ENCODE assay signal across 22 mouse cellular contexts in the genomic region with DNA sequence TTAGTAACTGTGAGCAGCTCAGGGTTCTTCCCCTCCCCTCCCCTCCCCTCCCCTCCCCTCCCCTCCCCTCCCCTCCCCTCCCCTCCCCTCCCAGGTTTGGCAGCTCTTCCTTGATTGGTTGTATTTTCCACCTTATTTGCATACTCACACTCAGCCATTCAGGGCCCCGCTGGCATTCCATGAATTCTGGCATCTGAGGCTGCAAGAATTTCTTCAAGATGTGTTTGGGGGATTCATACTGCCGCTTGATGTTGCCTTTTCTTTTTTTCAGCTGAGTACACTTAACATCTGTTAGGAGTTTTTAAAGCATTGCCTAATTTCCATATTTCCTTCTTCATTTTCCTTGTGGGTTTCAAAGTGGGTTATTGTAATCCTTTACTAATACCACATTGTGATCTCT. TPM values are rescaled to one million over a fixed set of nuclear protein-coding genes. Genes with fewer than 3 reads are reported as not detected.
DNase-seq lines count a peak whose midpoint lies in the region; ATAC-seq and TF ChIP-seq lines count a peak whose summit lies in the region.
"Had no signal": no experiment of that assay in that cellular context is flagged by ENCODE, and none has a peak within 500 bp of the region (broad histone marks: within the 10 kb centered on the region; RNA-seq: fewer than 3 reads in every experiment).

No protein-coding gene starts in this region.

- intact Hi-C loops in heart, postnatal 14 days (cut with DNase I), result no loop called here

- H3K4me2 ChIP-seq in stomach, embryonic 15.5 days, result no peak overlapping the region
- H3K4me2 ChIP-seq in stomach, postnatal 0 days (replicated peaks; ENCODE audit: low read depth), result no peak overlapping the region
- no peak overlapping the region for H3K4me2 ChIP-seq in embryonic facial prominence, embryonic 11.5 days (ENCODE audit: low read depth, low read length)
- H3K4me2 ChIP-seq in hindbrain, embryonic 11.5 days (replicated peaks; ENCODE audit: low read depth, low read length), result no peak overlapping the region
- H3K4me2 ChIP-seq: hindbrain, embryonic 14.5 days; intestine, embryonic 15.5 days had no signal

- no peak for TF ChIP-seq CTCF in stomach, postnatal 0 days (IDR thresholded peaks at IDR 0.05; ENCODE audit: low read depth)

- H3K4me1 ChIP-seq in stomach, embryonic 15.5 days, result peaks cover 6% of the 10 kb centered on the region; the same call in 1 of the 2 replicates
- no peaks in the 10 kb centered on the region for H3K4me1 ChIP-seq in stomach, postnatal 0 days (replicated peaks; ENCODE audit: control insufficient read depth, insufficient read depth)
- no peaks in the 10 kb centered on the region; the same call in 1 of the 2 replicates for H3K4me1 ChIP-seq in embryonic facial prominence, embryonic 11.5 days (ENCODE audit: control insufficient read depth, insufficient read depth, low read length)
- 0 out of 2 replicates have a peak, but pooled peaks cover 2% of the 10 kb centered on the region for H3K4me1 ChIP-seq in hindbrain, embryonic 11.5 days (replicated peaks; ENCODE audit: control insufficient read depth, insufficient read depth, low read length)
- H3K4me1 ChIP-seq: heart, embryonic 10.5 days had no signal

- no peaks in the 10 kb centered on the region for H3K27me3 ChIP-seq in stomach, embryonic 15.5 days (replicated peaks)
- no peaks in the 10 kb centered on the region for H3K27me3 ChIP-seq in stomach, postnatal 0 days (ENCODE audit: control insufficient read depth, insufficient read depth, low read length)
- H3K27me3 ChIP-seq in embryonic facial prominence, embryonic 11.5 days (ENCODE audit: control insufficient read depth, insufficient read depth, low read length), result no peaks in the 10 kb centered on the region
- no peaks in the 10 kb centered on the region for H3K27me3 ChIP-seq in hindbrain, embryonic 11.5 days (ENCODE audit: control insufficient read depth, insufficient read depth, low read length)
- H3K27me3 ChIP-seq: intestine, embryonic 15.5 days had no signal

- H3K9ac ChIP-seq in stomach, embryonic 15.5 days, result no peak overlapping the region
- no peak overlapping the region for H3K9ac ChIP-seq in stomach, postnatal 0 days (ENCODE audit: low read length)
- no peak overlapping the region for H3K9ac ChIP-seq in embryonic facial prominence, embryonic 11.5 days (replicated peaks; ENCODE audit: low read length)
- H3K9ac ChIP-seq in hindbrain, embryonic 11.5 days (ENCODE audit: low read depth, low read length), result no peak overlapping the region
- H3K9ac ChIP-seq: hindbrain, embryonic 14.5 days; intestine, embryonic 15.5 days had no signal

- no peak for DNase-seq in frontal cortex, postnatal 14 days (ENCODE audit: low spot score in 2 of 2)
- DNase-seq in stomach, postnatal 0 days (ENCODE audit: low spot score), result no peak
- DNase-seq in embryonic facial prominence, embryonic 11.5 days (ENCODE audit: low spot score), result peak; percentile 59
- DNase-seq in heart, postnatal 14 days, result no peak
- no peak for DNase-seq in hindbrain, embryonic 11.5 days (ENCODE audit: low spot score)
- DNase-seq: adrenal gland, adult 8-10 months; adrenal gland, postnatal 36 days; cerebellum, adult 11-12 months; cerebellum, adult 9-10 months; cerebellum, postnatal 25 days; gastrocnemius, postnatal 10 days; heart, adult 18-20 months; heart, postnatal 10 days; kidney, adult 18-20 months had no signal

- ATAC-seq in frontal cortex, adult (ENCODE audit: low TSS enrichment), result peak; percentile 48
- ATAC-seq in stomach, embryonic 15.5 days (ENCODE audit: insufficient read depth, low FRiP score, low read depth), result no peak
- ATAC-seq in stomach, postnatal 0 days (ENCODE audit: low FRiP score, low TSS enrichment), result no peak
- no peak for ATAC-seq in embryonic facial prominence, embryonic 11.5 days (replicated peaks; ENCODE audit: insufficient number of reproducible peaks, low FRiP score, low TSS enrichment, low read depth)
- ATAC-seq in hindbrain, embryonic 11.5 days (ENCODE audit: low FRiP score), result no peak
- ATAC-seq: intestine, embryonic 15.5 days had no signal

- 0 out of 2 replicates have a peak overlapping the region, but pooled peaks have one; percentile 51 for H3K27ac ChIP-seq in stomach, embryonic 15.5 days
- no peak overlapping the region for H3K27ac ChIP-seq in stomach, postnatal 0 days (replicated peaks)
- H3K27ac ChIP-seq in embryonic facial prominence, embryonic 11.5 days (replicated peaks; ENCODE audit: low read depth, low read length), result no peak overlapping the region
- no peak overlapping the region for H3K27ac ChIP-seq in hindbrain, embryonic 11.5 days (ENCODE audit: low read depth, low read length)
- H3K27ac ChIP-seq: heart, embryonic 10.5 days; hindbrain, embryonic 14.5 days; intestine, embryonic 15.5 days had no signal

- H3K4me3 ChIP-seq in stomach, embryonic 15.5 days (replicated peaks), result no peak overlapping the region
- no peak overlapping the region for H3K4me3 ChIP-seq in stomach, postnatal 0 days (ENCODE audit: low read depth, low read length)
- no peak overlapping the region for H3K4me3 ChIP-seq in embryonic facial prominence, embryonic 11.5 days (ENCODE audit: low read depth, low read length)
- no peak overlapping the region for H3K4me3 ChIP-seq in hindbrain, embryonic 11.5 days (ENCODE audit: low read depth, low read length)
- H3K4me3 ChIP-seq: heart, embryonic 10.5 days; intestine, embryonic 15.5 days had no signal

- TF ChIP-seq EP300 in stomach, postnatal 0 days (optimal IDR thresholded peaks at IDR 0.05), result no peak

- no peaks in the 10 kb centered on the region for H3K36me3 ChIP-seq in stomach, embryonic 15.5 days
- no peaks in the 10 kb centered on the region for H3K36me3 ChIP-seq in stomach, postnatal 0 days (ENCODE audit: control insufficient read depth, insufficient read depth, low read length)
- no peaks in the 10 kb centered on the region for H3K36me3 ChIP-seq in embryonic facial prominence, embryonic 11.5 days (replicated peaks; ENCODE audit: control insufficient read depth, insufficient read depth, low read depth, low read length)
- H3K36me3 ChIP-seq in hindbrain, embryonic 11.5 days (ENCODE audit: control insufficient read depth, insufficient read depth, low read length), result no peaks in the 10 kb centered on the region
- H3K36me3 ChIP-seq: G1E; heart, embryonic 10.5 days; intestine, embryonic 15.5 days had no signal

- 53% methylated on average over 2 of the region's 2 CpGs for WGBS in stomach, embryonic 15.5 days
- WGBS in stomach, postnatal 0 days, result 38% methylated on average over 2 of the region's 2 CpGs
- 58% methylated on average over 2 of the region's 2 CpGs for WGBS in embryonic facial prominence, embryonic 11.5 days
- WGBS in hindbrain, embryonic 11.5 days, result 82% methylated on average over 2 of the region's 2 CpGs

- H3K9me3 ChIP-seq in stomach, embryonic 15.5 days, result no peaks in the 10 kb centered on the region
- no peaks in the 10 kb centered on the region for H3K9me3 ChIP-seq in stomach, postnatal 0 days (ENCODE audit: control insufficient read depth, low read length)
- H3K9me3 ChIP-seq in embryonic facial prominence, embryonic 11.5 days (replicated peaks; ENCODE audit: control insufficient read depth, low read length), result no peaks in the 10 kb centered on the region
- H3K9me3 ChIP-seq in hindbrain, embryonic 11.5 days (ENCODE audit: control insufficient read depth, low read length), result no peaks in the 10 kb centered on the region
- H3K9me3 ChIP-seq: G1E; heart, embryonic 10.5 days; intestine, embryonic 15.5 days had no signal

RNA-seq across cellular contexts. Expression of a gene that starts 22.0 kb away (rescaled TPM):
- 4.1 and 4.3 TPM in 2 replicates for polyA plus RNA-seq in stomach, embryonic 15.5 days (2015; fragmentation: Nextera tagmentation; extraction: Ambion mirVana)
- polyA plus RNA-seq in stomach, postnatal 0 days (2015; fragmentation: Nextera tagmentation; extraction: Ambion mirVana), result 29.2 and 30.0 TPM in 2 replicates
- polyA plus RNA-seq in embryonic facial prominence, embryonic 11.5 days (2014; fragmentation: Nextera tagmentation; extraction: Ambion mirVana), result 0.36 and 0.86 TPM in 2 replicates
- total RNA-seq in heart, postnatal 14 days (2021), result under 1 TPM; 0.07 to 0.24 TPM
- 0.96 and 1.6 TPM in 2 replicates for polyA plus RNA-seq in hindbrain, embryonic 11.5 days (2014; fragmentation: Nextera tagmentation; extraction: Ambion mirVana)
- total RNA-seq: adrenal gland, postnatal 36 days; G1E; heart, adult 18-20 months; hematopoietic stem cell, adult 5-6 weeks had no signal
- polyA plus RNA-seq: G1E had no signal

RNA-seq across cellular contexts. Expression of a gene that starts 47.0 kb away (rescaled TPM):
- 0.10 and 0.18 TPM in 2 replicates for polyA plus RNA-seq in stomach, embryonic 15.5 days (2015; fragmentation: Nextera tagmentation; extraction: Ambion mirVana)
- 6.9 and 8.2 TPM in 2 replicates for polyA plus RNA-seq in stomach, postnatal 0 days (2015; fragmentation: Nextera tagmentation; extraction: Ambion mirVana)
- 0.24 and 0.26 TPM in 2 replicates for polyA plus RNA-seq in embryonic facial prominence, embryonic 11.5 days (2014; fragmentation: Nextera tagmentation; extraction: Ambion mirVana)
- total RNA-seq in heart, postnatal 14 days (2021), result not detected
- 0.68 and 1.0 TPM in 2 replicates for polyA plus RNA-seq in hindbrain, embryonic 11.5 days (2014; fragmentation: Nextera tagmentation; extraction: Ambion mirVana)
- total RNA-seq: adrenal gland, adult 8-10 months; adrenal gland, postnatal 36 days; gastrocnemius, postnatal 10 days; gastrocnemius, postnatal 4 days; heart, adult 18-20 months; heart, postnatal 10 days; hematopoietic stem cell, adult 5-6 weeks had no signal
- polyA plus RNA-seq: G1E; intestine, embryonic 15.5 days had no signal
